Mouse (Mus musculus): ENCODE measurements around the gene Slc17a9. TPM values are rescaled to one million over a fixed set of nuclear protein-coding genes. Genes with fewer than 3 reads are reported as not detected.

Slc17a9 gene
- polyA plus RNA-seq, 1 experiment from 2014 or later: 0.61 TPM

DNA sequence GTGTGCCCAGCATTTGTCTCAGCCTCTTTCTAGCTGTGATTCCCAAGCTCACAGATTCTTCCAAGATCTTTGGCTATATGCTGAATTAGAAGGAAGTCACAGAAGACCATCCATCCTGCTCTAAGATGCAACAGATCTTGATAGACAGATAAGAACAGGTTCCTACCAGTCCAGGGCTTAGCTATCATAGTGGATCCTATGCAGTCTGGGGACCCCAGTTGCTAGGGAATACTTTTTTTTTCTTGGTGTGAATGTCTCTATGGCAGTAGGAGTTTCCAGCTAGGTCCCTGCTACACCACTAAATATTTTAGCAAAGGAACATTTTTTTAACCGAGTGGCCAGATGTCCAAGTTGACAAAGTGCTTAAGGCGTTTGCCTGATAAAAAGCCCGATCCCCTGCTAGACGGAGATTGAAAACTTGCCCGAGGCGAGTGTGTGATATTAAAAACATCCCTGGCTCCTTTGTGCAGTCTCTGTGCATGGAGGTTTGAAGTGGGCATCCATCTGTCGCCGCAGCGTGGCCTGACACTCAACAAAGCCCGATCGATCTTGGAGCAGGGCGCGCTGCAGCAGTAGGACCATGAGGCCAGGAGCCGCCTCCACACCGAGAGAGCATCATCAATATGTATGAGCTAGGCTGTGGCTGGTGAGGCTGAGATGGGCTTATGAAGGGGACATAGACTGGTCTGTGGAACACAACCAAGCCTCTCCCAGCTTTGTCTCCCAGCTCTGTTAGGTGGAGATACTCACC is 33.6 kb downstream of the Slc17a9 start:
- H3K9ac ChIP-seq (ENCODE audit: low read depth, low read length): no peak overlapping the region
- no peaks in the 10 kb centered on the region for H3K27me3 ChIP-seq (ENCODE audit: insufficient read depth, low read length)
- no peaks in the 10 kb centered on the region for H3K9me3 ChIP-seq (replicated peaks; ENCODE audit: low read length)
- ATAC-seq (replicated peaks; ENCODE audit: low FRiP score, low read depth): no peak
- DNase-seq (ENCODE audit: low spot score): no peak
- H3K4me1 ChIP-seq (replicated peaks; ENCODE audit: insufficient read depth, low read length): no peaks in the 10 kb centered on the region
- H3K36me3 ChIP-seq (ENCODE audit: insufficient read depth, low read length): no peaks in the 10 kb centered on the region
- no peak overlapping the region for H3K4me3 ChIP-seq (replicated peaks; ENCODE audit: low read depth, low read length)
- no peak overlapping the region for H3K4me2 ChIP-seq (ENCODE audit: low read length)
- no peak overlapping the region for H3K27ac ChIP-seq
- WGBS: 63% methylated on average over 15 of the region's 15 CpGs
- no peak for TF ChIP-seq CTCF (IDR thresholded peaks at IDR 0.05; ENCODE audit: low read depth)

- no peak overlapping the region for H3K4me2 ChIP-seq (ENCODE audit: low read length)
- no peak overlapping the region for H3K27ac ChIP-seq
- no peak for DNase-seq (ENCODE audit: low spot score)
- no peak for ATAC-seq (replicated peaks; ENCODE audit: low FRiP score, low read depth)
- 67% methylated on average over 11 of the region's 11 CpGs for WGBS
- no peak overlapping the region for H3K9ac ChIP-seq (ENCODE audit: low read depth, low read length)
- H3K4me1 ChIP-seq (replicated peaks; ENCODE audit: insufficient read depth, low read length): no peaks in the 10 kb centered on the region
- no peak for TF ChIP-seq CTCF (IDR thresholded peaks at IDR 0.05; ENCODE audit: low read depth)
- no peaks in the 10 kb centered on the region for H3K36me3 ChIP-seq (ENCODE audit: insufficient read depth, low read length)
- no peak overlapping the region for H3K4me3 ChIP-seq (replicated peaks; ENCODE audit: low read depth, low read length)
- no peaks in the 10 kb centered on the region for H3K9me3 ChIP-seq (replicated peaks; ENCODE audit: low read length)
- H3K27me3 ChIP-seq (ENCODE audit: insufficient read depth, low read length): no peaks in the 10 kb centered on the region
These were observed 39.9 kb downstream of the Slc17a9 start for GRCm38 (mm10) chr2:180764986-180765385.

DNA sequence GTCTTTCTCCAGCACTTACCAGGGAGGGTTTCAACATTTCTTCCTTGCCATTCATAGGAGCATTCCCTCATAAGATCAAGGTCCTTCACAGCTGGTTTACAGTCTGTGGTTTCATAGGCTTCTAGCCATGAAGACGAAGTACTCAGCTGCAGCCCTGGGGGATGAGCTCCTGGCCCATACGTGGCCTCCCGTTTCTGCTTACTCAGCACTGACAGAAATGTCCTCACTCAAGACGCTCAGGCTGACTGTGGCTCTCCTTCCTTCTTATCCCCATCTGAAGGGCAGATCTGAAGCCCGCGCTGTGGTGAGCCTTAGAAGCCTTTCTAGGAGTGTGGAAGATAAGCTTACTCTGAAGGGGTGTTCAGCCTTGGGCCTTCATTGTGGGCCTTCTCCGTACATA is 40.6 kb downstream of the Slc17a9 start:
- 74% methylated on average over 7 of the region's 7 CpGs for WGBS
- no peak for DNase-seq (ENCODE audit: low spot score)
- ATAC-seq (replicated peaks; ENCODE audit: low FRiP score, low read depth): no peak
- H3K9ac ChIP-seq (ENCODE audit: low read depth, low read length): no peak overlapping the region
- H3K27ac ChIP-seq: no peak overlapping the region
- no peak overlapping the region for H3K4me2 ChIP-seq (ENCODE audit: low read length)
- H3K4me1 ChIP-seq (replicated peaks; ENCODE audit: insufficient read depth, low read length): no peaks in the 10 kb centered on the region
- no peaks in the 10 kb centered on the region for H3K9me3 ChIP-seq (replicated peaks; ENCODE audit: low read length)
- H3K27me3 ChIP-seq (ENCODE audit: insufficient read depth, low read length): no peaks in the 10 kb centered on the region
- TF ChIP-seq CTCF (IDR thresholded peaks at IDR 0.05; ENCODE audit: low read depth): no peak
- no peak overlapping the region for H3K4me3 ChIP-seq (replicated peaks; ENCODE audit: low read depth, low read length)
- no peaks in the 10 kb centered on the region for H3K36me3 ChIP-seq (ENCODE audit: insufficient read depth, low read length)

- no peak for TF ChIP-seq CTCF (IDR thresholded peaks at IDR 0.05; ENCODE audit: low read depth)
- no peak for DNase-seq (ENCODE audit: low spot score)
- WGBS: 2% methylated on average over 12 of the region's 12 CpGs
These were observed 50.2 kb downstream of the Slc17a9 start for GRCm38 (mm10) chr2:180775223-180775622.

DNA sequence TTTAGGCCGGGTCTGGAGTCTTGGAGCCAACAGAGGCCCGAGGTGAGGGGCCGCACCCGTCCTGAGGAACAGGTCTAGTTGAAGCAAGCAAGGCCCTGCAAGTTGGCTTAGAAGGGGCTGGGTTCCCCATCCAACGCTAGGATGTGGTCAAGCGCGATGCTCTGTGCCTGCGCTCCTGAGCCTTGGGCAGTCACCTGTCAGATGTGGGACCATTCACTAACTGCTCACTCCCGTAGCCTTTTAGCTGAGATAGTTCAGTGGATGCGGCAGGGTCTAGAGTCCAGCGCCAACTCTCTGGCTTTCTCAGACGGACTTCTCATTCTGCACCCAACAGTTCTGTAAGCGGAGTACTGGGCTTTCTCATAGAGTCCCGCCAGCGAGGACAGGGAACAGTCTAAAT is 50.6 kb downstream of the Slc17a9 start:
- H3K9me3 ChIP-seq (replicated peaks; ENCODE audit: low read length): no peaks in the 10 kb centered on the region
- ATAC-seq (replicated peaks; ENCODE audit: low FRiP score, low read depth) (no peak), DNase-seq (ENCODE audit: low spot score) (no peak)
- 3% methylated on average over 15 of the region's 15 CpGs for WGBS
- no peak overlapping the region for H3K4me3 ChIP-seq (replicated peaks; ENCODE audit: low read depth, low read length)
- H3K27me3 ChIP-seq (ENCODE audit: insufficient read depth, low read length): peaks cover 55% of the 10 kb centered on the region
- no peak overlapping the region for H3K27ac ChIP-seq
- no peaks in the 10 kb centered on the region for H3K36me3 ChIP-seq (ENCODE audit: insufficient read depth, low read length)
- no peak overlapping the region for H3K4me2 ChIP-seq (ENCODE audit: low read length)
- H3K4me1 ChIP-seq (replicated peaks; ENCODE audit: insufficient read depth, low read length): peaks cover 5% of the 10 kb centered on the region; the same call in 1 of the 2 replicates
- no peak overlapping the region for H3K9ac ChIP-seq (ENCODE audit: low read depth, low read length)
- TF ChIP-seq CTCF (IDR thresholded peaks at IDR 0.05; ENCODE audit: low read depth): no peak

More at GRCm38 (mm10) chr2:180775223-180775622, 50.2 kb downstream of the Slc17a9 start:
- no peaks in the 10 kb centered on the region for H3K36me3 ChIP-seq (ENCODE audit: insufficient read depth, low read length)
- no peak overlapping the region for H3K9ac ChIP-seq (ENCODE audit: low read depth, low read length)
- peaks cover 5% of the 10 kb centered on the region; the same call in 1 of the 2 replicates for H3K4me1 ChIP-seq (replicated peaks; ENCODE audit: insufficient read depth, low read length)
- H3K9me3 ChIP-seq (replicated peaks; ENCODE audit: low read length): no peaks in the 10 kb centered on the region
- no peak overlapping the region for H3K27ac ChIP-seq
- no peak overlapping the region for H3K4me2 ChIP-seq (ENCODE audit: low read length)
- H3K4me3 ChIP-seq (replicated peaks; ENCODE audit: low read depth, low read length): no peak overlapping the region
- no peak for ATAC-seq (replicated peaks; ENCODE audit: low FRiP score, low read depth)
- H3K27me3 ChIP-seq (ENCODE audit: insufficient read depth, low read length): peaks cover 55% of the 10 kb centered on the region

- no peak within 1 kb of the TSS for H3K9ac ChIP-seq (ENCODE audit: low read depth, low read length)
- peak within 1 kb of the TSS; percentile 30 for H3K4me2 ChIP-seq (ENCODE audit: low read length)
- H3K4me1 ChIP-seq (replicated peaks; ENCODE audit: insufficient read depth, low read length): peaks cover 5% of the 10 kb centered on the region; the same call in 1 of the 2 replicates
- peak within 1 kb of the TSS; percentile 17 for H3K4me3 ChIP-seq (replicated peaks; ENCODE audit: low read depth, low read length)
- TF ChIP-seq CTCF (IDR thresholded peaks at IDR 0.05; ENCODE audit: low read depth): no peak
- H3K27ac ChIP-seq: no peak within 1 kb of the TSS
- peaks cover 54% of the 10 kb centered on the region for H3K27me3 ChIP-seq (ENCODE audit: insufficient read depth, low read length)
- ATAC-seq (replicated peaks; ENCODE audit: low FRiP score, low read depth) (no peak), DNase-seq (ENCODE audit: low spot score) (no peak)
- WGBS: under 1% methylated on average over 28 of the region's 28 CpGs
- no peaks in the 10 kb centered on the region for H3K9me3 ChIP-seq (replicated peaks; ENCODE audit: low read length)
- H3K36me3 ChIP-seq (ENCODE audit: insufficient read depth, low read length): no peaks in the 10 kb centered on the region
These were observed 51.7 kb downstream of the Slc17a9 start, which contains the start of gene Bhlhe23 for GRCm38 (mm10) chr2:180776793-180777192. Gene Bhlhe23, minus strand, starts transcription at chr2:180776900.

All from kidney, postnatal 0 days (tissue).